Mouse (Mus musculus) olfactory bulb, adult 2 months (tissue): ENCODE measurements around the gene Reps1. TPM values are rescaled to one million over a fixed set of nuclear protein-coding genes. Genes with fewer than 3 reads are reported as not detected.
A peak's percentile ranks its signal among the peaks of the same experiment; 100 is the strongest.

Source experiments
- H3K27ac ChIP-seq: fragments of 200-500 bp; 2 replicates; pipeline ENCODE4 v1.5.1; 2012; ENCODE audit warnings: low read depth, low read length; ENCODE audit not compliant: insufficient read depth
- H3K4me1 ChIP-seq: fragments of 200-500 bp; 2 replicates; pipeline ENCODE4 v1.6.1; 2012; ENCODE audit warnings: low read length; ENCODE audit not compliant: control insufficient read depth, insufficient read depth
- H3K4me3 ChIP-seq: fragments of 200-500 bp; 2 replicates; pipeline ENCODE4 v1.5.1; 2012; ENCODE audit warnings: mild to moderate bottlenecking, low read depth, low read length, moderate library complexity; ENCODE audit not compliant: insufficient read depth
- CTCF ChIP-seq: fragments of 200-500 bp; IDR thresholded peaks from 2 replicates; pipeline ENCODE4 v1.5.1; 2012; ENCODE audit warnings: low read depth, mild to moderate bottlenecking, low read length, moderate library complexity; ENCODE audit not compliant: insufficient read depth
- POLR2A ChIP-seq: fragments of 200-500 bp; IDR thresholded peaks from 2 replicates; pipeline ENCODE4 v1.6.1; 2012; ENCODE audit warnings: mild to moderate bottlenecking, low read depth, low read length, moderate library complexity; ENCODE audit not compliant: insufficient read depth
- WGBS: fragments of 180-500 bp; shearing (Covaris S2); methylation state at CpG from one replicate; pipeline ENCODE4 v1.1.7; 2018; 5-methylcytosine and 5-hydroxymethylcytosine counted together
- polyA plus RNA-seq: library from polyadenylated mRNA; stranded (reverse); fragments of >200 nt; gene quantifications from 2 replicates; pipeline ENCODE4 v1.2.4, GENCODE M21; 2012; ENCODE audit warnings: low replicate concordance; ENCODE audit not compliant: missing spikeins, insufficient read depth, insufficient read length

Gene Reps1
- polyA plus RNA-seq, 1 experiment, result not detected

GRCm38 (mm10) chr10:18059807-18060206 is 4.1 kb downstream of the Reps1 start:
- Histone ChIP-seq H3K27ac (no peak overlapping the region), H3K4me1 (peaks cover 7% of the 10 kb centered on the region), H3K4me3 (no peak overlapping the region)
- 89% methylated on average over 13 of the region's 13 CpGs for WGBS
- TF ChIP-seq CTCF, result no peak
- no peak for TF ChIP-seq POLR2A

DNA sequence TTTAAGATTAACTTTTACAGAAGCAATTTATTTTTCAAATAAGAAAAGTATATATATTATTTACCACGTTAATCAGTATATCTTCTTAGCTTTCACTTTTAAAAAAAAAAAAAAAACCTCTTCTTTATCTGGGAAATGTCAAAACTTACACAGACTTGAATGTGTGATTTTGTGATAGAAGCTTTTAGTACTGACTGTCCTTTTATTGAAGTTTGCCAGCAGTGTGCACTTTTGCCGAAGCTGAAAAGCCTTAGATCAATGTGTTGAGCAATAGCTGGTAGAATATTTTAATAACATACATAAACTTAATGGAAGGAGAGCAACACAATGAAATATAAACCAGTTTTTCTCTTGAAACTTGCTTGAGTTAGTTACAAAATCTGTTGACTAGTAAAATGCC is 5.1 kb downstream of the Reps1 start:
- Histone ChIP-seq H3K4me3 (no peak overlapping the region), H3K27ac (no peak overlapping the region), H3K4me1 (peaks cover 7% of the 10 kb centered on the region)
- 81% methylated on average over 2 of the region's 2 CpGs for WGBS
- no peak for TF ChIP-seq POLR2A
- TF ChIP-seq CTCF, result no peak

- TF ChIP-seq POLR2A (no peak), CTCF (no peak)
- Histone ChIP-seq H3K4me3 (no peak overlapping the region), H3K27ac (no peak overlapping the region), H3K4me1 (peaks cover 8% of the 10 kb centered on the region)
- 93% methylated on average over 4 of the region's 4 CpGs for WGBS
Measured at GRCm38 (mm10) chr10:18061533-18061932, 5.9 kb downstream of the Reps1 start.

GRCm38 (mm10) chr10:18064606-18065228 is 9.1 kb downstream of the Reps1 start:
- Histone ChIP-seq H3K4me1 (peaks cover 7% of the 10 kb centered on the region; the same call in 1 of the 2 replicates), H3K4me3 (no peak overlapping the region), H3K27ac (no peak overlapping the region)
- WGBS, result 78% methylated on average over 7 of the region's 7 CpGs
- no peak for TF ChIP-seq CTCF
- no peak for TF ChIP-seq POLR2A

DNA sequence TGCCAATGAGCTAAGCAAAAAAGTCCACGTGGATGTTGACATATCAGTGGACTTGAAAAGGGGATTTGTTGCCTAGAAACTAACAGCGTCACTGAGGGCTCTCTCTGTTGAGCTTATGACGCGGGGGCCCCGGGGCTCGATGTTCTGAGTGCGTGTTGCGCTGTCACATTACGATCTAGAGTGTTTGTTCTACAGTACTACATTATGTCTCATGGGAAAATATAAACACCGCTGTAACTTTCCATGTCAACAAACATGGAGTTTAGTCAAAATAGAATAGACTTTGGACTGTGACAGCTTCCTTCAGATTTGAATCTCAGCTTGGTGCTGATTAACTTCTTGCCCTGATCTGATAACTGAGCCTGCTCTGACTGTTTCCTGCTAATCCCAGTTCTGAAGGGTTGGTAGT is 10.4 kb downstream of the Reps1 start:
- Histone ChIP-seq H3K27ac (no peak overlapping the region), H3K4me1 (peaks cover 7% of the 10 kb centered on the region), H3K4me3 (no peak overlapping the region)
- no peak for TF ChIP-seq CTCF
- TF ChIP-seq POLR2A, result no peak
- 80% methylated on average over 10 of the region's 10 CpGs for WGBS

GRCm38 (mm10) chr10:18067761-18068446 is 12.2 kb downstream of the Reps1 start:
- Histone ChIP-seq H3K27ac (no peak overlapping the region), H3K4me1 (peaks cover 9% of the 10 kb centered on the region), H3K4me3 (no peak overlapping the region)
- no peak for TF ChIP-seq POLR2A
- TF ChIP-seq CTCF, result no peak
- 80% methylated on average over 10 of the region's 10 CpGs for WGBS

- TF ChIP-seq CTCF (no peak), POLR2A (no peak)
- Histone ChIP-seq H3K4me3 (no peak overlapping the region), H3K27ac (no peak overlapping the region), H3K4me1 (peaks cover 9% of the 10 kb centered on the region)
- 83% methylated on average over 2 of the region's 2 CpGs for WGBS
Measured at GRCm38 (mm10) chr10:18068880-18069279, 13.2 kb downstream of the Reps1 start.

- 58% methylated on average over 2 of the region's 2 CpGs for WGBS
- TF ChIP-seq POLR2A, result no peak
- TF ChIP-seq CTCF, result no peak
- H3K27ac ChIP-seq, result 0 out of 2 replicates have a peak overlapping the region, but pooled peaks have one; percentile 17
- no peak overlapping the region for H3K4me3 ChIP-seq
- peaks cover 9% of the 10 kb centered on the region for H3K4me1 ChIP-seq
Measured at GRCm38 (mm10) chr10:18069576-18069975, 13.9 kb downstream of the Reps1 start.

GRCm38 (mm10) chr10:18070144-18070543 is 14.5 kb downstream of the Reps1 start:
- WGBS, result 7% methylated on average over 3 of the region's 3 CpGs
- 0 out of 2 replicates have a peak overlapping the region, but pooled peaks have one; percentile 17 for H3K27ac ChIP-seq

More at GRCm38 (mm10) chr10:18070144-18070543, 14.5 kb downstream of the Reps1 start:
- no peak for TF ChIP-seq POLR2A
- TF ChIP-seq CTCF, result no peak
- H3K4me3 ChIP-seq, result no peak overlapping the region
- H3K4me1 ChIP-seq, result peaks cover 9% of the 10 kb centered on the region
